21 mouse cellular contexts compared by ENCODE assay signal in genomic region chr7:135581128-135581527, GRCm38 (mm10). TPM values are rescaled to one million over a fixed set of nuclear protein-coding genes. Genes with fewer than 3 reads are reported as not detected.
DNase-seq lines count a peak whose midpoint lies in the region; ATAC-seq lines count a peak whose summit lies in the region.
"Had no signal": no experiment of that assay in that cellular context is flagged by ENCODE, and none has a peak within 500 bp of the region (broad histone marks: within the 10 kb centered on the region; RNA-seq: fewer than 3 reads in every experiment).

No protein-coding gene starts in this region.

- no peaks in the 10 kb centered on the region for H3K27me3 ChIP-seq in megakaryocyte, embryonic 14.5 days (replicated peaks)
- H3K27me3 ChIP-seq: embryonic facial prominence, embryonic 15.5 days; lung, embryonic 15.5 days; neural tube, embryonic 13.5 days had no signal

- peaks cover 68% of the 10 kb centered on the region for H3K36me3 ChIP-seq in megakaryocyte, embryonic 14.5 days (replicated peaks; ENCODE audit: low read length)
- H3K36me3 ChIP-seq: embryonic facial prominence, embryonic 15.5 days; heart, embryonic 10.5 days; limb, embryonic 10.5 days; lung, embryonic 15.5 days; neural tube, embryonic 13.5 days had no signal

- H3K9me3 ChIP-seq in megakaryocyte, embryonic 14.5 days = no peaks in the 10 kb centered on the region
- H3K9me3 ChIP-seq: embryonic facial prominence, embryonic 15.5 days; heart, embryonic 10.5 days; limb, embryonic 10.5 days; lung, embryonic 15.5 days; neural tube, embryonic 13.5 days had no signal

- peak overlapping the region; percentile 64 for H3K4me3 ChIP-seq in megakaryocyte, embryonic 14.5 days (replicated peaks)
- H3K4me3 ChIP-seq: embryonic facial prominence, embryonic 15.5 days; heart, embryonic 10.5 days; limb, embryonic 10.5 days; lung, embryonic 15.5 days; neural tube, embryonic 13.5 days had no signal

- DNase-seq in 416B (ENCODE audit: low read depth) = peak; percentile 96
- peak; percentile 48 for DNase-seq in CD4-positive helper T cell, adult 2 months (ENCODE audit: low read depth, low spot score)
- peak; percentile 52 for DNase-seq in induced T-regulatory cell, adult 2 months (ENCODE audit: low read depth)
- no peak for DNase-seq in cerebellum, postnatal 36 days
- DNase-seq in neural tube, embryonic 10.5 days (ENCODE audit: extremely low spot score, low spot score) = no peak
- DNase-seq: adrenal gland, postnatal 36 days; cerebellum, adult 11 months; heart, postnatal 4 days; kidney, postnatal 10 days; midbrain, embryonic 14.5 days had no signal

- no peak for ATAC-seq in erythroblast, adult 5-6 weeks (replicated peaks; ENCODE audit: low FRiP score, poor library complexity, severe bottlenecking)
- ATAC-seq: forebrain, embryonic 14.5 days had no signal

- peaks cover 100% of the 10 kb centered on the region for H3K4me1 ChIP-seq in megakaryocyte, embryonic 14.5 days
- H3K4me1 ChIP-seq: heart, embryonic 10.5 days; limb, embryonic 10.5 days; lung, embryonic 15.5 days had no signal

RNA-seq across cellular contexts. Expression of gene Ptpre, which starts 43.8 kb away (rescaled TPM):
- polyA plus RNA-seq in megakaryocyte, embryonic 14.5 days (2012; ENCODE audit: insufficient read depth, low replicate concordance) = 7.7 and 12.3 TPM in 2 replicates
- 11.9 and 16.1 TPM in 2 replicates for total RNA-seq in erythroblast, adult 5-6 weeks (2015; ENCODE audit: low replicate concordance)
- total RNA-seq in erythroblast, adult 5-6 weeks (2017; ENCODE audit: low replicate concordance) = 19.1 and 19.7 TPM in 2 replicates

RNA-seq across cellular contexts. Expression of gene Clrn3, which starts 52.7 kb away (rescaled TPM):
- not detected in 2 replicates for polyA plus RNA-seq in megakaryocyte, embryonic 14.5 days (2012; ENCODE audit: insufficient read depth, low replicate concordance)
- total RNA-seq in erythroblast, adult 5-6 weeks (2015; ENCODE audit: low replicate concordance) = not detected in 2 replicates
- total RNA-seq in erythroblast, adult 5-6 weeks (2017; ENCODE audit: low replicate concordance) = 0.26 TPM in 1 of 2 replicates, not detected in the other
- total RNA-seq: adrenal gland, postnatal 36 days; gastrocnemius, adult 8-10 months; heart, postnatal 4 days; layer of hippocampus, postnatal 10 days had no signal
- polyA plus RNA-seq: embryonic facial prominence, embryonic 15.5 days; forebrain, embryonic 14.5 days; heart, embryonic 10.5 days; limb, embryonic 10.5 days; midbrain, embryonic 14.5 days; neural tube, embryonic 13.5 days; testis, adult 2 months had no signal

Comparison
In these comparisons a context has a peak if more than half of its experiments do, and no peak if none do; other contexts are left out.
1. DNase-seq: peak in 416B (single experiment), CD4-positive helper T cell, adult 2 months (single experiment) and induced T-regulatory cell, adult 2 months (single experiment); none in cerebellum, postnatal 36 days (0 of 2) and neural tube, embryonic 10.5 days (single experiment).